Mouse (Mus musculus): ENCODE measurements at regions not wholly inside any gene's neighbourhood (a gene's known extent, or its start where the extent isn't known, plus 50 kb on each side); places are given as distances from the start of the nearest gene placed in this dataset.

GRCm38 (mm10) chr3:56724991-56725390 lies 541.5 kb upstream of the Nbea start:
- Histone ChIP-seq H3K27ac (ENCODE audit: control insufficient read depth, low read depth, low read length) (no peak overlapping the region), H3K4me3 (ENCODE audit: control insufficient read depth in 1 of 2, insufficient read depth in 1 of 2, low read depth in 2 of 2, low read length in 2 of 2) (no peak overlapping the region), H3K79me2 (ENCODE audit: control insufficient read depth, insufficient read depth, low read length, poor library complexity) (no peaks in the 10 kb centered on the region), H3K9ac (ENCODE audit: control insufficient read depth, low read depth, low read length, poor library complexity, severe bottlenecking) (no peak overlapping the region), H3K36me3 (ENCODE audit: control insufficient read depth in 1 of 2, insufficient read depth in 2 of 2, low read length in 2 of 2) (no peaks in the 10 kb centered on the region), H3K4me1 (ENCODE audit: control insufficient read depth in 1 of 2, insufficient read depth in 2 of 2, low read length in 2 of 2) (no peaks in the 10 kb centered on the region), H3K27me3 (ENCODE audit: control insufficient read depth in 1 of 2, insufficient read depth in 2 of 2, low read length in 2 of 2) (no peaks in the 10 kb centered on the region), H3K9me3 (replicated peaks; ENCODE audit: insufficient read depth, low read length) (no peaks in the 10 kb centered on the region)
- DNase-seq (ENCODE audit: low read depth, low spot score) = no peak
- TF ChIP-seq POLR2AphosphoS2 (IDR thresholded peaks at IDR 0.05; ENCODE audit: low read length) = no peak
- no peak for TF ChIP-seq SIN3A (IDR thresholded peaks at IDR 0.05; ENCODE audit: low read length)
- no peak for TF ChIP-seq POLR2A (IDR thresholded peaks at IDR 0.05; ENCODE audit: control insufficient read depth in 1 of 2, insufficient read depth in 1 of 2, low read depth in 1 of 2, low read length in 2 of 2, poor library complexity in 1 of 2)
- TF ChIP-seq HCFC1 (IDR thresholded peaks at IDR 0.05; ENCODE audit: low read depth, low read length) = no peak
- no peak for TF ChIP-seq USF1 (IDR thresholded peaks at IDR 0.05; ENCODE audit: low read depth, low read length)
- no peak for TF ChIP-seq USF2 (IDR thresholded peaks at IDR 0.05; ENCODE audit: borderline replicate concordance in 1 of 2, insufficient read depth in 1 of 2, low read depth in 1 of 2, low read length in 2 of 2)
- no peak for TF ChIP-seq ELF1 (IDR thresholded peaks at IDR 0.05; ENCODE audit: low read depth, low read length)
- no peak for TF ChIP-seq BHLHE40 (IDR thresholded peaks at IDR 0.05; ENCODE audit: borderline replicate concordance, low read depth, low read length)
- TF ChIP-seq NELFE (IDR thresholded peaks at IDR 0.05; ENCODE audit: low read depth, low read length) = no peak
- no peak for TF ChIP-seq MAFK (IDR thresholded peaks at IDR 0.05; ENCODE audit: borderline replicate concordance, low read depth, low read length)
- TF ChIP-seq MAZ (IDR thresholded peaks at IDR 0.05; ENCODE audit: low read depth, low read length) = no peak
- TF ChIP-seq E2F4 (IDR thresholded peaks at IDR 0.05; ENCODE audit: borderline replicate concordance, low read depth, low read length) = no peak
- TF ChIP-seq EP300 (IDR thresholded peaks at IDR 0.05; ENCODE audit: low read depth in 1 of 2, low read length in 2 of 2) = no peak
- no peak for TF ChIP-seq RAD21 (IDR thresholded peaks at IDR 0.05; ENCODE audit: low read depth, low read length)
- no peak for TF ChIP-seq TBP (IDR thresholded peaks at IDR 0.05; ENCODE audit: low read depth, low read length)

GRCm38 (mm10) chr3:56708260-56708659 lies 524.8 kb upstream of the Nbea start:
- Histone ChIP-seq H3K9ac (ENCODE audit: control insufficient read depth, low read depth, low read length, poor library complexity, severe bottlenecking) (no peak overlapping the region), H3K27ac (ENCODE audit: control insufficient read depth, low read depth, low read length) (no peak overlapping the region), H3K4me3 (ENCODE audit: control insufficient read depth in 1 of 2, insufficient read depth in 1 of 2, low read depth in 2 of 2, low read length in 2 of 2) (no peak overlapping the region), H3K79me2 (ENCODE audit: control insufficient read depth, insufficient read depth, low read length, poor library complexity) (no peaks in the 10 kb centered on the region), H3K4me1 (ENCODE audit: control insufficient read depth in 1 of 2, insufficient read depth in 2 of 2, low read length in 2 of 2) (no peaks in the 10 kb centered on the region), H3K9me3 (replicated peaks; ENCODE audit: insufficient read depth, low read length) (no peaks in the 10 kb centered on the region), H3K27me3 (ENCODE audit: control insufficient read depth in 1 of 2, insufficient read depth in 2 of 2, low read length in 2 of 2) (no peaks in the 10 kb centered on the region), H3K36me3 (ENCODE audit: control insufficient read depth in 1 of 2, insufficient read depth in 2 of 2, low read length in 2 of 2) (no peaks in the 10 kb centered on the region)
- DNase-seq (ENCODE audit: low read depth, low spot score) = no peak
- TF ChIP-seq SMC3 (IDR thresholded peaks at IDR 0.05; ENCODE audit: low read depth, low read length) (no peak), EP300 (IDR thresholded peaks at IDR 0.05; ENCODE audit: low read depth in 1 of 2, low read length in 2 of 2) (no peak), CHD1 (IDR thresholded peaks at IDR 0.05; ENCODE audit: low read depth, low read length) (no peak), BHLHE40 (IDR thresholded peaks at IDR 0.05; ENCODE audit: borderline replicate concordance, low read depth, low read length) (no peak), MEF2A (IDR thresholded peaks at IDR 0.05; ENCODE audit: extremely low read depth, insufficient replicate concordance, low read depth, low read length, poor library complexity, severe bottlenecking) (no peak)
